Mouse (Mus musculus): ENCODE data around the gene Kbtbd2. TPM values are rescaled to one million over a fixed set of nuclear protein-coding genes. Genes with fewer than 3 reads are reported as not detected.
A peak's percentile ranks its signal among the peaks of the same experiment; 100 is the strongest.

Kbtbd2 gene
- polyA plus RNA-seq, 1 experiment, result 5.5 TPM

- H3K27me3 ChIP-seq (ENCODE audit: control insufficient read depth, insufficient read depth, low read length), result no peaks in the 10 kb centered on the region
- H3K27ac ChIP-seq (ENCODE audit: control insufficient read depth, insufficient read depth, low read depth, low read length), result no peak overlapping the region
- H3K4me3 ChIP-seq (ENCODE audit: control insufficient read depth, low read depth, low read length), result 0 out of 2 replicates have a peak overlapping the region, but pooled peaks have one; percentile 13
- no peaks in the 10 kb centered on the region for H3K4me1 ChIP-seq (ENCODE audit: control insufficient read depth, insufficient read depth, low read length)
- H3K36me3 ChIP-seq (ENCODE audit: control insufficient read depth, insufficient read depth, low read length), result no peaks in the 10 kb centered on the region
- TF ChIP-seq POLR2A (IDR thresholded peaks at IDR 0.05; ENCODE audit: control insufficient read depth, low read depth, low read length) (no peak), CTCF (IDR thresholded peaks at IDR 0.05; ENCODE audit: control insufficient read depth, insufficient read depth, insufficient replicate concordance, low read depth, low read length) (no peak)
Measured at GRCm38 (mm10) chr6:56787668-56788067, 9.9 kb downstream of the Kbtbd2 start.

DNA sequence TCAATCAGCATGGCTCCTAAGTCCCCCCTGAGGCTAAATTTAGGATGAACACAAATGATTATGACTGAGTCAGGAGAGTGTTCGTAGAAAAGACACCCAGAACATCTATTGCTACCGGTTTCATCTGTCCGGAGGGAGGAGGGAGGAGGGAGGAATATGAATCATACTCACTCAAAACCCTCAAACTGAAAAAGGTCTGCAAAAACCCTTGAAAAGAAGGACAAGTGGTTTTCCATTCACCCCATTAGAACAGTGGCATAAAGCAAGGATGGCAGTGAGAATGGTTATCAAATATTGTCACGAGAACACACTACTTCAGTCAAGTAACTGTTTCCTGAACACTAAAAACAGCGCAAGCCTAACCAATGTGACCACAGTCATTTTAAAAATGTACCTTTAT is 12.5 kb downstream of the Kbtbd2 start:
- H3K27ac ChIP-seq (ENCODE audit: control insufficient read depth, insufficient read depth, low read depth, low read length), result no peak overlapping the region
- H3K27me3 ChIP-seq (ENCODE audit: control insufficient read depth, insufficient read depth, low read length), result no peaks in the 10 kb centered on the region
- H3K4me3 ChIP-seq (ENCODE audit: control insufficient read depth, low read depth, low read length), result no peak overlapping the region
- no peak for TF ChIP-seq POLR2A (IDR thresholded peaks at IDR 0.05; ENCODE audit: control insufficient read depth, low read depth, low read length)
- TF ChIP-seq CTCF (IDR thresholded peaks at IDR 0.05; ENCODE audit: control insufficient read depth, insufficient read depth, insufficient replicate concordance, low read depth, low read length), result no peak
- no peaks in the 10 kb centered on the region; the same call in 1 of the 2 replicates for H3K36me3 ChIP-seq (ENCODE audit: control insufficient read depth, insufficient read depth, low read length)
- H3K4me1 ChIP-seq (ENCODE audit: control insufficient read depth, insufficient read depth, low read length), result no peaks in the 10 kb centered on the region

GRCm38 (mm10) chr6:56783561-56784272 is 13.9 kb downstream of the Kbtbd2 start:
- Histone ChIP-seq H3K4me1 (ENCODE audit: control insufficient read depth, insufficient read depth, low read length) (no peaks in the 10 kb centered on the region), H3K4me3 (ENCODE audit: control insufficient read depth, low read depth, low read length) (no peak overlapping the region), H3K36me3 (ENCODE audit: control insufficient read depth, insufficient read depth, low read length) (no peaks in the 10 kb centered on the region; the same call in 1 of the 2 replicates), H3K27me3 (ENCODE audit: control insufficient read depth, insufficient read depth, low read length) (no peaks in the 10 kb centered on the region), H3K27ac (ENCODE audit: control insufficient read depth, insufficient read depth, low read depth, low read length) (no peak overlapping the region)
- TF ChIP-seq POLR2A (IDR thresholded peaks at IDR 0.05; ENCODE audit: control insufficient read depth, low read depth, low read length), result no peak
- TF ChIP-seq CTCF (IDR thresholded peaks at IDR 0.05; ENCODE audit: control insufficient read depth, insufficient read depth, insufficient replicate concordance, low read depth, low read length), result no peak

DNA sequence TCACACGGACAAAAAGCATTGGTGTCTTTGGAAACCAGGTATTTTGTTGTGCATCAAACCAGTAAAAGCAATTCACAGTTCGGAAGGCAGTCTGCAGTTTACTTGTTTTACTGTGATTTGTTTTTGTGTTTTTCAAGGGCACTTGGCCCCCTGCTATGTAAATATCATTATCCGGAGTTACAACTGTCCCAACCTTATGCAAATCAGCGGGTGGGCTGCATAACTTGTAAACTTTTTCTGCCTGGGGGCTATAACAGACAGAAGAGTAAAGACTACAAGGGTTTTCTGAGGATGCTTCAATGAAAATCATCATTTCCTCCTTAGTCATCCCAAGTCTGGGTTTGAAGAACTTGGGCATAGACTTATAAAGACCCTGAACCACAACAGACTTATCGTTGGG is 18.0 kb downstream of the Kbtbd2 start:
- no peaks in the 10 kb centered on the region for H3K27me3 ChIP-seq (ENCODE audit: control insufficient read depth, insufficient read depth, low read length)
- no peak overlapping the region for H3K4me3 ChIP-seq (ENCODE audit: control insufficient read depth, low read depth, low read length)
- H3K27ac ChIP-seq (ENCODE audit: control insufficient read depth, insufficient read depth, low read depth, low read length), result no peak overlapping the region
- no peaks in the 10 kb centered on the region for H3K4me1 ChIP-seq (ENCODE audit: control insufficient read depth, insufficient read depth, low read length)
- TF ChIP-seq CTCF (IDR thresholded peaks at IDR 0.05; ENCODE audit: control insufficient read depth, insufficient read depth, insufficient replicate concordance, low read depth, low read length) (no peak), POLR2A (IDR thresholded peaks at IDR 0.05; ENCODE audit: control insufficient read depth, low read depth, low read length) (no peak)
- no peaks in the 10 kb centered on the region; the same call in 1 of the 2 replicates for H3K36me3 ChIP-seq (ENCODE audit: control insufficient read depth, insufficient read depth, low read length)

GRCm38 (mm10) chr6:56775816-56776215 is 21.8 kb downstream of the Kbtbd2 start:
- Histone ChIP-seq H3K27me3 (ENCODE audit: control insufficient read depth, insufficient read depth, low read length) (no peaks in the 10 kb centered on the region), H3K4me3 (ENCODE audit: control insufficient read depth, low read depth, low read length) (no peak overlapping the region), H3K27ac (ENCODE audit: control insufficient read depth, insufficient read depth, low read depth, low read length) (no peak overlapping the region), H3K4me1 (ENCODE audit: control insufficient read depth, insufficient read depth, low read length) (no peaks in the 10 kb centered on the region), H3K36me3 (ENCODE audit: control insufficient read depth, insufficient read depth, low read length) (no peaks in the 10 kb centered on the region)
- TF ChIP-seq POLR2A (IDR thresholded peaks at IDR 0.05; ENCODE audit: control insufficient read depth, low read depth, low read length) (no peak), CTCF (IDR thresholded peaks at IDR 0.05; ENCODE audit: control insufficient read depth, insufficient read depth, insufficient replicate concordance, low read depth, low read length) (no peak)

GRCm38 (mm10) chr6:56765696-56766095 is 31.9 kb downstream of the Kbtbd2 start:
- Histone ChIP-seq H3K4me3 (ENCODE audit: control insufficient read depth, low read depth, low read length) (no peak overlapping the region), H3K27ac (ENCODE audit: control insufficient read depth, insufficient read depth, low read depth, low read length) (no peak overlapping the region)

DNA sequence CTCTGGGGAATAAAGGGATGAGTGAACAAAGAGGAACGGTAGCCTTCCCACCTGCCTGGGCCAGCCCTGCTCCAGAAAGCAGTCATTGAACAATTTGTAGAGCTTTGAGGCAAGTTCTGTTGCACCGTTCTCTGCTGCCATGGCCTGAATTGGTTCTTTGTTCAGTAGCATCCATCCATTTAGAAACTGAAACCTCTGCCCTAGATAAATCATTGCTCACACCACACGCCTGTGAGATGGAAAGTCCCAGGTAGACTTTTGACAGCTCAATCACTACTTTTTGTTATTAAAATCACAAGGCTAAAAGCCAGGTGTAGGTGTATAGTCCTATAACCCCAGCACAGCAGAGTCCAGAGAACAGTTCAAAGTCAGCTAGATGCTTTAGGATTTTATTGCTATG is 32.3 kb downstream of the Kbtbd2 start:
- H3K27me3 ChIP-seq (ENCODE audit: control insufficient read depth, insufficient read depth, low read length), result no peaks in the 10 kb centered on the region

More at GRCm38 (mm10) chr6:56765696-56766095, 31.9 kb downstream of the Kbtbd2 start:
- Histone ChIP-seq H3K27me3 (ENCODE audit: control insufficient read depth, insufficient read depth, low read length) (no peaks in the 10 kb centered on the region), H3K4me1 (ENCODE audit: control insufficient read depth, insufficient read depth, low read length) (no peaks in the 10 kb centered on the region), H3K36me3 (ENCODE audit: control insufficient read depth, insufficient read depth, low read length) (no peaks in the 10 kb centered on the region)
- TF ChIP-seq POLR2A (IDR thresholded peaks at IDR 0.05; ENCODE audit: control insufficient read depth, low read depth, low read length), result no peak
- TF ChIP-seq CTCF (IDR thresholded peaks at IDR 0.05; ENCODE audit: control insufficient read depth, insufficient read depth, insufficient replicate concordance, low read depth, low read length), result no peak

More for the DNA sequence above, 32.3 kb downstream of the Kbtbd2 start:
- Histone ChIP-seq H3K4me1 (ENCODE audit: control insufficient read depth, insufficient read depth, low read length) (no peaks in the 10 kb centered on the region), H3K36me3 (ENCODE audit: control insufficient read depth, insufficient read depth, low read length) (no peaks in the 10 kb centered on the region), H3K4me3 (ENCODE audit: control insufficient read depth, low read depth, low read length) (no peak overlapping the region), H3K27ac (ENCODE audit: control insufficient read depth, insufficient read depth, low read depth, low read length) (no peak overlapping the region)
- TF ChIP-seq POLR2A (IDR thresholded peaks at IDR 0.05; ENCODE audit: control insufficient read depth, low read depth, low read length) (no peak), CTCF (IDR thresholded peaks at IDR 0.05; ENCODE audit: control insufficient read depth, insufficient read depth, insufficient replicate concordance, low read depth, low read length) (no peak)

Measured in testis, adult 2 months (tissue).